Mouse (Mus musculus): ENCODE results near the gene 5530401A14Rik.

5530401A14Rik gene

GRCm38 (mm10) chr11:81860250-81860972, at the start of gene 5530401A14Rik:
TSS of gene 5530401A14Rik (plus strand) at chr11:81860673.
- DNase-seq (ENCODE audit: low read depth, low spot score), result no peak

- no peak for DNase-seq (ENCODE audit: low read depth, low spot score)
Observed at GRCm38 (mm10) chr11:81814816-81815215, 45.7 kb upstream of the 5530401A14Rik start.

DNA sequence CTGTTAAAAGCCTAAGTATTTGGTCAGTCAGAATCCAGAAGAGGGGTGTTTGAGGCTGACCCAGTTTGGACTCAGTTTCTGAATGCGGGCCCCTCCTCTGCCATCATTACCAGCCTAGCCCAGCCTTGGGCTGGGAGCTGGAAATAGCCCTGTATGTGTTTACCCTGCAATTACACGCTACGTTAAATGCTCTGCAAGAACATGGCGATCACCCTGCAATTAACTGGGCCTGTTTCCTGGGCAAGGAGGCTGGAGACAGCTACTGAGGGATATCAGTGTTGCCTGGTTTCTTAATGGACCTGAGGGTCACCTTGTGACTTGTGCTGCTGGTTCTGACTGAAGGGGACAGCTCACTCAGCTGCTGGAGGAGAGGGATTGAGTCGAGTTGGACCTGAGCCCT, 43.9 kb upstream of the 5530401A14Rik start:
- DNase-seq (ENCODE audit: low read depth, low spot score), result no peak

GRCm38 (mm10) chr11:81832381-81832780, 28.1 kb upstream of the 5530401A14Rik start:
- no peak for DNase-seq (ENCODE audit: low read depth, low spot score)

DNA sequence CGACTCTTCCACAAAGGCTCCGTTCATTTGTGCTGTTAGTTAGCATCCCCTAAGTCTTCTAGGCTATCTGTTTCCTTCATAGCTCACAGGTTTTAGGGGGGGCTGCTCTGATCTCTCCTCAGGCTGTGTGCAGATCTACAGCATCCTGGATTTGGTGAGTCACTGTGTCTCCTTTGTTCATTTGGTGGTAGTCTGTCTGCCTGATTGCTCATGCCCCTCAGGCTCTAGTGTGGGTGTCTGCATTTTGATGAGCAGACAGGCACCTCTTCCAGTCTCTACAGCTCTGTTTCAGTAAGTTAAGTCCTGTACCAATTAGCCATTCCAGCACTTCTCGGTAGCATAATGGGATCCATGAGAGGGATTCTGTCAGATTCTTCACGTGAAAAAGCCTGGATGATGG, 22.0 kb upstream of the 5530401A14Rik start:
- no peak for DNase-seq (ENCODE audit: low read depth, low spot score)

DNA sequence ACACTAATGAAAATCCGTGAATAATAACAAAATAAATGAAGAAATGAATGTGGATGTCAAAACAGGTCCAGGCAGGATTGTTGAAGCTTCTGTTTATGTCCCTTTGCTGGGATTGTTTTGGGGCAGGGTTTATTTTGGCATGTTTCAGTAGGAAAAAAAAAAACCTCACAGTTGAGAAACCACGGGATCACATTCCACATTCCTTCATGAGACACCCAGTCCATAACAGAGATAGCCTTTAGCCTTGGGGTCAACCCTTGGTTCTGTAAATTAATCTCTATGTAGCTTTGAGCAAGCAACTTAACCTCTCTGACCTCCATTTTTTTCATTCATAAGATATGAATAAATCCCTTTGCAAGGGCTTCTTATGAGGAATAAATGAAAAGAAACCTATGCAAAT, 19.5 kb upstream of the 5530401A14Rik start:
- DNase-seq (ENCODE audit: low read depth, low spot score), result no peak

DNA sequence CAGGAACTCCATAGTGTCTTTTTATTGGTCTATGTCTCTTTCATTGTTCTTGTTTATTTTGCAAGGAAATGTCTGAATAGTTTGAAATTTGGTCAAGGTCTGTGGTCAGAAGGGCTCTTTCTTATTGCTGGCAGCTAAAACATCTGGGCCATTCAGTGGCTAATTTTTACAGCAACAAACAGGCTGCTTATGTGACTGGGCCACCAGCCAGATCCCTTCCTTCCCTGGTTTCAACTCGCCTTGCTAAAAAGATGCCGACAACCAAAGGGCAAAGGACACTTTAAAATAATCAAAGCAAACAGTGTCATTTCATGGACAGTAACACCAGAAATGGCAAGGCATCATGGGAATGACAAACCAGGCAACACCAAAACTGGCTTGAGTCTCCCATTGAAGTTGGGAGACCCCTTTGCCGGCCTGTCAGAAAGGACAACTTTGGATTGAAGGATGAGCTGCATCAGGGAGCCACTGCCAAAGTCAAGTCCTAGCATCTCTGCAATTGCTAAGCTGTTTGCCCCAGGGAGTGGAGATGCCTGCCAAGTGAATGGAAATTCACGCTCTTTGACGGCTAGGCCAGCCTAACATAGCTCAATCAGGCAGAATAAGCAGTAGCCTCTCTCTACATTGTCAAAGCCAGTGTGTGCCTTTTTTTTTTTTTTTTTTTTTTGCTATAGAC, 15.3 kb upstream of the 5530401A14Rik start:
- DNase-seq (ENCODE audit: low read depth, low spot score), result no peak

DNA sequence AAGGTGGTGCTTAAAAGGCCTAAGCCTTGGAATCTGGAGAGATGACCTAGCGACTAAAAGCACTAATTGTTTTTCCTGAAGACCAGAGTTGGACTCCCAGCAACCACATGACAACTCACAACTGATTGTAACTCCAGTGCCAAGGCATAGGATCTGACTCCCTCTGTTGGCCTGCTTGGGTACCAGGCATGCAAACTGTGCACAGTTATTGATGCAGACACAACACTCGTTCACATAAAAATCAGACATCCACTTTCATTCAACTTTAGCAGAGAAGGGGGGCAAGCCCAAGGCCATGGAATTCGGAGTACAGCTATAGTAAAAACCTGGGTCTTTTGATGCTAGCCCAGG, 14.8 kb upstream of the 5530401A14Rik start:
- no peak for DNase-seq (ENCODE audit: low read depth, low spot score)

DNA sequence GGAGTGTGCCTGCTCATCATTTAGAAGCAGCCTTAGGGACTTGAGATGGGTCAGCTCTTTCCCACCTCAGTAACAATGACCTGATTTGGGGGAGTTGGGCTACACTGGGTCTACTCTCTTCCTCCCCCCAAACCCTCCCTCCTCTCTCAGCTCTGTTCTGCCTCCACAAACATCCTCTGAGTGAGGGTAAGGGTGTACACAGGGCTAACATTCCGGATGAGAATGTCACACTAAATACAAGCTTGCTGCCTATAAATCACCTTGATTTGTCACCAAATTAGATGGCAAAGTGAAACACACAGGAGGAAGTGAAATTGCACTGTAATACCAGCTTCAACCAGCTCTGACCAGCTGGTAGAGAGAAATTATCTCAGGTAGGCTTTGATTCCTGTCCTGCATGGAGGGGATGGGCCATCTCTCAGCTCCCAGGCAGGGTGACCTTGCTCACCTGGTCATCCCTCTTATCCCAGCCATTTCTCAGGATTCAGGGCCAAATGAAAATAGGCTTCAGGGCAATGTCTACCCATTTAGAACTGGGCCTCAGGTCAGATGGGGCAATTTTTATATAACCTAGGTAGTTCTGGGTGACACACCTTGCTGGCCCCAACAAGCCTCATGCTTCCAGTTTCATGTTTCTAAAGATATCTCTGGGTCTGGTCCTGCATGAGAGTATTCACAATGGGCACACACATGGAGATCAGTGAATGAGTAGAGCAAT, 12.5 kb upstream of the 5530401A14Rik start:
- no peak for DNase-seq (ENCODE audit: low read depth, low spot score)

GRCm38 (mm10) chr11:81865661-81866382, 5.3 kb downstream of the 5530401A14Rik start:
- DNase-seq (ENCODE audit: low read depth, low spot score), result no peak

- DNase-seq (ENCODE audit: low read depth, low spot score), result no peak
Observed at GRCm38 (mm10) chr11:81871506-81872213, 11.2 kb downstream of the 5530401A14Rik start.

DNA sequence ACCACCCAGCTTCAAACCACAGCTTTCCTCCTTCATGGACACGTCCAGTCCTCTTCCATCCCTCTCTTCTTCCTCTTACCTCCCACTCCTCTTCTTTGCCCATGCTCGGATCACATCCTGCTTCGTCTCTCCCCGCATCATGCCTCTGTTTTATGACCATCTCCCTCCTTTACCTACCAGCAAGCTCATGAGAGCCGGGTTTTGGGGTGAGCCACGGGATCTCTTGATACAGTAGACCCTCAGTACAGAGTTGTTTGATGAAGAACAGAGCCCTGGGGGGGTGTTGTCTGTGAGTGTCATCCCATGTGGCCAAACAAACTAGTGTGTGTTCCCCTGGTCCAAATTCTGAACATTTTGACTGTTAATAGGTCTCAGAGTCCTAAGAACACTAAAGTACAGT, 36.0 kb downstream of the 5530401A14Rik start:
- DNase-seq (ENCODE audit: low read depth, low spot score), result no peak

- no peak for DNase-seq (ENCODE audit: low read depth, low spot score)
Observed at GRCm38 (mm10) chr11:81897547-81898354, 37.3 kb downstream of the 5530401A14Rik start.

DNA sequence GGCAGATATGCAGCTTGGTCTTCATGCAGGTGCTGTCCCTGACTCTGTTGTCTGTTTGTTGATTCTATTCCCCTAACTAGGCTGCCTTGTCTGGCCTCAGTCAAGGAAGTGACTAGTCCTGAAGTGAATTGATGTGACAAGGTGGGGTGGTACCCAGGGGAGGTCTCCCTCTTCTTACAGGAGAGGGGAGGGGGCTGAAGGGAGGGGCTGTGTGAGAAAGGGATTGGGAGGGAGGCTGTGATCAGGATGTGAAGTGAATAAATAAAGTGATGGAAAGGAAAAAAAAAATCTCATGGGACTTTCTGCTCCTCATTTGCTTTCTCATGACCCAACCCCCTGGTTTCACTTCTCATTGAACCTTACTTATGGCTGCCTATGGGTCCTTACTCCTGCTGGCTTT, 41.8 kb downstream of the 5530401A14Rik start:
- no peak for DNase-seq (ENCODE audit: low read depth, low spot score)

DNA sequence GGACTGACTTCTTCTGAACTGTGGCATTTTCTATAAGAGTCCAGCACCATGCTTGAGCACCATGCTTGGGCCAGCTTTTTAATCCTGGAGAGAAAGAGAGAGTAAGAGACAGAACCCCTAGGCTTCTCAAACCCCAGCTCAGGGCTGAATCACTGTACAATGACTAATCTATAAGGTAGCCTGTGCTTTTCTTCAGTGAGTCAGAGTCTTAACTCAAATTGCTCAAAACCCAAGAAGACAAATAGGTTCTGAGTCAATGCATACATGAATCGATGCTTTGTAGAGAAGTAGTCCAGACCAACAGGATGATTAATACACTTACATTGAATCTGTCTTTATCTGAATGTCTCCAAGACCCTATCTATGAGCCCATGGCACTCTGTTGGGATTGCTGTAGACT, 48.3 kb downstream of the 5530401A14Rik start:
- DNase-seq (ENCODE audit: low read depth, low spot score), result no peak

DNA sequence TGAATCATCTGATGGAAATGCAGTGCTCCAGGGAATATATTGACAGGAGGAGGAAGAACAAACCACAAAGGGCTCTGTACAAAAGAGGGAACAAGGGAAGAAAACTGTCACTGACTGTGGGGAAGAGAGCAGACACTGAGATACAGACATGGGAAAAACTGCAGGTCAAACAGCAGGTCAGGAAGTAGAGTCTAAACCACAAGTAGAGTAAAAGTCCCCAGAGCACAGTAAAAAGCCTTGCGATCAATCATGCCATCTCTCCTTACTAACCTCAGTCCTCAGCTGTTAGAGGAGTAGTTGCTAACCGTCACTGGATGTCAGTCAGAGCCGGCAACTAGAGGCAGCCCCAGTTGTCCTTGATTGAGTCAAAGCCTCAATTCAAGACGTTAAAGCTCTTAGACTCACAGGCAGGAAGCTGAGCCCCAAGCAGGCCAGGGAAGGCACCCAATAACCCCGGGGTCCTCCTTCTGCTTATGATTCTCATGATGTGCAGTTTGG, 49.0 kb downstream of the 5530401A14Rik start:
- DNase-seq (ENCODE audit: low read depth, low spot score), result no peak

DNA sequence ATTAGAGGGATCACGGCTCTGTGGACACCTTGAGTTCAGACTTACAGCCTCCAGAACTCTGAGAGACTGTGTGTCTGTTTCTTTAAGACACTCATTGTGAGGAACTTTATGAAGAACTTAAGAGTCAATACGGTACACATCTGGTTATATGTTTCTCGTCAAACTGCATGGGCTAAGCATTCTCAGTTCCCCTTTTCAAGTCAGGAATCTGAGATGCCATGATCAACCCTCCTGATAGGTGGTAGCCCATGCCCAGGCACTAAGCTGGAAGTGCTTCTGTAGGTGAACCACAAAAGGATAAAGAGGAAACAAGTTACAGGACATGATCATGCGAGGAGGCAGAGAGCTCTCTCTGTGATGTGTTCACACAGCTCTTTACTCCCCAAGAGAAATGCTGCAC, 52.6 kb downstream of the 5530401A14Rik start:
- no peak for DNase-seq (ENCODE audit: low read depth, low spot score)

DNA sequence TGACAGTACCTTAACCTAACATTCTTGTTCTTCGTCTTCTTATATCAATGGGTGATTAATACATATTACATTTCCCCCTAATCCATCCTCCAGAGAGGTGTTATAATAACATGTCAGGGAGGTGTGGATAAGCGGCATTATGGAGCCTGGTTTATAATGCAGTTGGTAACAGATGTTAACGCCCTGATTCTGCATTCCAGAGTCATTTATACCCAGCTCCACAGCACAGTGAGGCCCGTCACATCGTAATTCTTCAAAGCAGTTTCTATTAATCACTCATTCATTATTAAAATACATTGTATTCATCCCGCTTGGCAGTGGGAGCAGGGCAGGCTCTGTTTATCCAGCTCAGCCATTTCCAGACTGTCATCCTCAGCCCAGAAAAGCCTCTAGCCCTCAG, 55.0 kb downstream of the 5530401A14Rik start:
- DNase-seq (ENCODE audit: low read depth, low spot score), result no peak

GRCm38 (mm10) chr11:81923096-81923495, 62.6 kb downstream of the 5530401A14Rik start:
- no peak for DNase-seq (ENCODE audit: low read depth, low spot score)

GRCm38 (mm10) chr11:81923626-81924025, 63.2 kb downstream of the 5530401A14Rik start:
- no peak for DNase-seq (ENCODE audit: low read depth, low spot score)

All from CD4-positive helper T cell, adult 2 months (primary cell).